Mouse (Mus musculus) MEL (cell line): ENCODE data around the gene Amer2. TPM values are rescaled to one million over a fixed set of nuclear protein-coding genes. Genes with fewer than 3 reads are reported as not detected.

ENCODE experiments used
- DNase-seq: peaks from one replicate; pipeline ENCODE4 v3.0.0; 2011; ENCODE audit warnings: low read depth, low spot score
- H3K27ac ChIP-seq: 2 replicates; pipeline ENCODE4 v1.5.1; 2012; ENCODE audit warnings: low read depth, mild to moderate bottlenecking, control low read depth, low read length, moderate library complexity; ENCODE audit not compliant: control insufficient read depth
- H3K27me3 ChIP-seq, 2 experiments: fragments of 150-350 bp in 1 of 2; sonication (generic) in 1 of 2; 2 replicates each; pipeline ENCODE4 v1.6.1; 2012; ENCODE audit warnings: low read length in 2 of 2, mild to moderate bottlenecking in 2 of 2, improper control_type of control experiment in 1 of 2, moderate library complexity in 1 of 2; ENCODE audit not compliant: insufficient read depth in 2 of 2, control insufficient read depth in 1 of 2
- H3K36me3 ChIP-seq, 2 experiments: 2 replicates each; pipeline ENCODE4 v1.6.1; 2012 to 2014; ENCODE audit warnings: low read length in 2 of 2, improper control_type of control experiment in 1 of 2, inconsistent platforms in 1 of 2, mild to moderate bottlenecking in 1 of 2; ENCODE audit not compliant: insufficient read depth in 2 of 2, control insufficient read depth in 1 of 2
- H3K4me1 ChIP-seq, 2 experiments: fragments of 150-350 bp in 1 of 2; sonication (generic) in 1 of 2; 2 replicates each; pipeline ENCODE4 v1.6.1; 2012; ENCODE audit warnings: low read length in 2 of 2, improper control_type of control experiment in 1 of 2, mild to moderate bottlenecking in 1 of 2; ENCODE audit not compliant: insufficient read depth in 2 of 2, control insufficient read depth in 1 of 2
- H3K4me3 ChIP-seq, 2 experiments: fragments of 150-350 bp in 1 of 2; sonication (generic) in 1 of 2; 2 replicates each; pipeline ENCODE4 v1.5.1; 2012; ENCODE audit warnings: low read depth in 2 of 2, low read length in 2 of 2, mild to moderate bottlenecking in 2 of 2, moderate library complexity in 2 of 2, control low read depth in 1 of 2, improper control_type of control experiment in 1 of 2; ENCODE audit not compliant: control insufficient read depth in 1 of 2, insufficient read depth in 1 of 2
- H3K79me2 ChIP-seq: 2 replicates; pipeline ENCODE4 v1.6.1; 2012; ENCODE audit warnings: mild to moderate bottlenecking, low read length, moderate library complexity; ENCODE audit not compliant: control insufficient read depth, poor library complexity, insufficient read depth
- H3K9ac ChIP-seq: 2 replicates; pipeline ENCODE4 v1.6.1; 2012; ENCODE audit warnings: low read depth, mild to moderate bottlenecking, control low read depth, low read length, moderate library complexity; ENCODE audit not compliant: control insufficient read depth, poor library complexity, severe bottlenecking
- H3K9me3 ChIP-seq: fragments of 150-350 bp; sonication (generic); replicated peaks from 2 replicates; pipeline ENCODE4 v1.6.1; 2012; ENCODE audit warnings: mild to moderate bottlenecking, low read length, improper control_type of control experiment, moderate library complexity; ENCODE audit not compliant: insufficient read depth
- BHLHE40 ChIP-seq: IDR thresholded peaks from 2 replicates; pipeline ENCODE4 v1.6.1; 2012; ENCODE audit warnings: low read depth, mild to moderate bottlenecking, inconsistent platforms, low read length, improper control_type of control experiment, borderline replicate concordance
- CTCF ChIP-seq, 3 experiments: IDR thresholded peaks in 2 of 3; conservative IDR thresholded peaks in 1 of 3; 2 replicates each; pipeline ENCODE4 v1.5.1; 2011 to 2012; ENCODE audit warnings: low read length in 3 of 3, low read depth in 2 of 3, mild to moderate bottlenecking in 2 of 3, improper control_type of control experiment in 1 of 3, inconsistent platforms in 1 of 3, mixed read lengths in 1 of 3, moderate library complexity in 1 of 3; ENCODE audit not compliant: control insufficient read depth in 1 of 3, insufficient read depth in 1 of 3, poor library complexity in 1 of 3, severe bottlenecking in 1 of 3
- E2F4 ChIP-seq: IDR thresholded peaks from 2 replicates; pipeline ENCODE4 v1.6.1; 2011; ENCODE audit warnings: low read depth, low read length, improper control_type of control experiment, borderline replicate concordance
- ELF1 ChIP-seq: IDR thresholded peaks from 2 replicates; pipeline ENCODE4 v1.6.1; 2014; ENCODE audit warnings: low read depth, mild to moderate bottlenecking, inconsistent platforms, low read length, improper control_type of control experiment, moderate library complexity
- GABPA ChIP-seq: IDR thresholded peaks from 2 replicates; pipeline ENCODE4 v1.6.1; 2012; ENCODE audit warnings: low read depth, mild to moderate bottlenecking, inconsistent platforms, low read length, improper control_type of control experiment, moderate library complexity
- GATA1 ChIP-seq: IDR thresholded peaks from 2 replicates; pipeline ENCODE4 v1.6.1; 2011; ENCODE audit warnings: low read depth, low read length, improper control_type of control experiment
- MAFK ChIP-seq: IDR thresholded peaks from 2 replicates; pipeline ENCODE4 v1.6.1; 2011; ENCODE audit warnings: low read depth, mild to moderate bottlenecking, low read length, improper control_type of control experiment, borderline replicate concordance
- MAX ChIP-seq: IDR thresholded peaks from 2 replicates; pipeline ENCODE4 v1.6.1; 2011; ENCODE audit warnings: low read length, improper control_type of control experiment
- MYB ChIP-seq: IDR thresholded peaks from 2 replicates; pipeline ENCODE4 v1.6.1; 2011; ENCODE audit warnings: mild to moderate bottlenecking, low read depth, low read length, improper control_type of control experiment
- MYC ChIP-seq: IDR thresholded peaks from 2 replicates; pipeline ENCODE4 v1.6.1; 2011; ENCODE audit warnings: low read depth, mild to moderate bottlenecking, low read length, improper control_type of control experiment, moderate library complexity
- NELFE ChIP-seq: IDR thresholded peaks from 2 replicates; pipeline ENCODE4 v1.6.1; 2011; ENCODE audit warnings: low read depth, low read length, improper control_type of control experiment
- NRF1 ChIP-seq: IDR thresholded peaks from 2 replicates; pipeline ENCODE4 v1.6.1; 2014; ENCODE audit warnings: low read depth, mild to moderate bottlenecking, inconsistent platforms, low read length, improper control_type of control experiment, moderate library complexity; ENCODE audit not compliant: poor library complexity, insufficient read depth, severe bottlenecking
- POLR2AphosphoS5 ChIP-seq: IDR thresholded peaks from 2 replicates; pipeline ENCODE4 v1.6.1; 2012; ENCODE audit warnings: low read depth, borderline replicate concordance, mild to moderate bottlenecking, inconsistent platforms, low read length, moderate library complexity, mixed read lengths
- RAD21 ChIP-seq: IDR thresholded peaks from 2 replicates; pipeline ENCODE4 v1.6.1; 2011; ENCODE audit warnings: mild to moderate bottlenecking, low read depth, low read length, improper control_type of control experiment
- RCOR1 ChIP-seq: IDR thresholded peaks from 2 replicates; pipeline ENCODE4 v1.6.1; 2012; ENCODE audit warnings: low read depth, mild to moderate bottlenecking, inconsistent platforms, low read length, improper control_type of control experiment
- SMC3 ChIP-seq: IDR thresholded peaks from 2 replicates; pipeline ENCODE4 v1.6.1; 2011; ENCODE audit warnings: low read depth, low read length, improper control_type of control experiment
- TBP ChIP-seq: IDR thresholded peaks from 2 replicates; pipeline ENCODE4 v1.8.0; 2011; ENCODE audit warnings: low read depth, low read length, improper control_type of control experiment
- TCF12 ChIP-seq: IDR thresholded peaks from 2 replicates; pipeline ENCODE4 v1.6.1; 2014; ENCODE audit warnings: low read depth, mild to moderate bottlenecking, inconsistent platforms, low read length, improper control_type of control experiment, moderate library complexity
- UBTF ChIP-seq: IDR thresholded peaks from 2 replicates; pipeline ENCODE4 v1.6.1; 2012; ENCODE audit warnings: low read depth, mild to moderate bottlenecking, inconsistent platforms, low read length, improper control_type of control experiment, moderate library complexity, borderline replicate concordance; ENCODE audit not compliant: insufficient read depth
- USF1 ChIP-seq: IDR thresholded peaks from 2 replicates; pipeline ENCODE4 v1.6.1; 2014; ENCODE audit warnings: low read depth, mild to moderate bottlenecking, inconsistent platforms, low read length, improper control_type of control experiment, moderate library complexity
- ZC3H11A ChIP-seq: IDR thresholded peaks from 2 replicates; pipeline ENCODE4 v1.6.1; 2012; ENCODE audit warnings: low read depth, mild to moderate bottlenecking, inconsistent platforms, low read length, improper control_type of control experiment
- ZKSCAN1 ChIP-seq: IDR thresholded peaks from 2 replicates; pipeline ENCODE4 v1.6.1; 2012; ENCODE audit warnings: low read depth, mild to moderate bottlenecking, inconsistent platforms, low read length, improper control_type of control experiment, moderate library complexity
- ZNF384 ChIP-seq: IDR thresholded peaks from 2 replicates; pipeline ENCODE4 v1.6.1; 2012; ENCODE audit warnings: low read depth, mild to moderate bottlenecking, inconsistent platforms, low read length, improper control_type of control experiment
- polyA plus RNA-seq, 2 experiments: library from polyadenylated mRNA; stranded (reverse) in 1 of 2; unstranded in 1 of 2; fragments of >175 nt in 1 of 2; fragments of >200 nt in 1 of 2; gene quantifications; 2 replicates each; pipeline versions ENCODE4 v1.2.1 to v1.2.4; 2012; ENCODE audit warnings: low replicate concordance in 2 of 2, low read depth in 1 of 2; ENCODE audit not compliant: insufficient read length in 2 of 2, insufficient read depth in 1 of 2, missing spikeins in 1 of 2
- total RNA-seq: library from RNA; depleted of rRNA; stranded (reverse); fragments of 300-350 nt; gene quantifications from 2 replicates; pipeline ENCODE4 v1.2.3, GENCODE M21; 2012

The Amer2 gene
- total and polyA plus RNA-seq, 3 experiments = 0.01 TPM; not detected in 2

DNA sequence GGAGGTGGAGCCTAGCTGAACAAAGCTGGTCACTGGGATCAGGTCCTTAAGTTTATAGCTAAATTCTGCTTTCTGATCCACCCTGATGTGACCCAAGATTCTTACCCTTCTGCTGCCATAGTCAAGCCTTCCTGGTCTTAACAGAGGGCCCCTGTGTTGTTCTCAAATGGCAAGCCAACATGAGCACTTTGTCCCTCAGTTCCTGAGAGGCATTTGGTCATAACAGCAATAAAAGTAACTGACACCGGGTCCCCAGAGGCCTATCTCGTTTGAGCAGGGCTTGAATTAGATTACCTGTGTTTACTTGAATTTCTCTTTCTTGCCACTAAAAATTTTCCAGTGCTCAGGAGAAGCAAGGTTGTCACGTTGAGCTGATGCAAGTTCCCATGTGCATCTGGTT lies 51.1 kb downstream of the Amer2 start:
- no peak for TF ChIP-seq NRF1
- no peak for TF ChIP-seq TCF12
- TF ChIP-seq BHLHE40 = no peak
- TF ChIP-seq TBP = no peak
- TF ChIP-seq ZKSCAN1 = no peak
- TF ChIP-seq RCOR1 = no peak
- TF ChIP-seq NELFE = no peak
- TF ChIP-seq ELF1 = no peak
- no peak for TF ChIP-seq MAFK
- TF ChIP-seq ZNF384 = no peak
- TF ChIP-seq SMC3 = no peak
- no peak for TF ChIP-seq MYB
- TF ChIP-seq MYC = no peak
- no peak for TF ChIP-seq GATA1
- no peak for TF ChIP-seq CTCF (IDR thresholded peaks at IDR 0.05 in 2 of 3, conservative IDR thresholded peaks at IDR 0.05 in 1 of 3; ENCODE audit: control insufficient read depth in 1 of 3, insufficient read depth in 1 of 3, low read depth in 2 of 3, low read length in 3 of 3, poor library complexity in 1 of 3, severe bottlenecking in 1 of 3)
- no peak for TF ChIP-seq MAX
- TF ChIP-seq ZC3H11A = no peak
- TF ChIP-seq UBTF = no peak
- TF ChIP-seq GABPA = no peak
- no peak for TF ChIP-seq RAD21
- DNase-seq = no peak
- no peak overlapping the region for H3K4me3 ChIP-seq
- H3K27me3 ChIP-seq = no peaks in the 10 kb centered on the region
- no peaks in the 10 kb centered on the region for H3K36me3 ChIP-seq
- no peak overlapping the region for H3K27ac ChIP-seq
- H3K4me1 ChIP-seq = no peaks in the 10 kb centered on the region
- no peak overlapping the region for H3K9ac ChIP-seq
- no peaks in the 10 kb centered on the region for H3K9me3 ChIP-seq
- H3K79me2 ChIP-seq = no peaks in the 10 kb centered on the region

DNA sequence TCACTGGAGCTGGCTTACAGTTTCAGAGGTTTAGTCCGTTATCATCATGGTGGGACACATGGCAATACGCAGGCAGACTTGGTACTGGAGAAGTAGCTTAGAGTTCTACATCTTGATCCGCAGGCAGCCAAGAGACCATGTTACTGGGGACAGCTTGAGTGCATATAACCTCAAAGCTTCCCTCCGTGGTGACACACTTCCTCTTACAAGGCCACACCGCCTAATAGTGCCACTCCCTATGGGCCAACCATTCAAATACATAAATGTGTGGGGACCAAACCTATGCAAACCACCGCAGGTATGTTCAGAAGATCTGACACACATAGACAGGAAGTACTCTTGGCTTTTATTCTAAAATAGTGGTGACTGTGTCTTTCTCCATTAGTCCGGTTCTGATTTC lies 52.5 kb downstream of the Amer2 start:
- Histone ChIP-seq H3K36me3 (no peaks in the 10 kb centered on the region), H3K79me2 (no peaks in the 10 kb centered on the region), H3K4me3 (no peak overlapping the region), H3K9ac (no peak overlapping the region), H3K9me3 (no peaks in the 10 kb centered on the region), H3K4me1 (no peaks in the 10 kb centered on the region), H3K27ac (no peak overlapping the region), H3K27me3 (no peaks in the 10 kb centered on the region)
- TF ChIP-seq NRF1 (no peak), POLR2AphosphoS5 (no peak), RCOR1 (no peak), USF1 (no peak), E2F4 (no peak), CTCF (IDR thresholded peaks at IDR 0.05 in 2 of 3, conservative IDR thresholded peaks at IDR 0.05 in 1 of 3; ENCODE audit: control insufficient read depth in 1 of 3, insufficient read depth in 1 of 3, low read depth in 2 of 3, low read length in 3 of 3, poor library complexity in 1 of 3, severe bottlenecking in 1 of 3) (no peak)
- no peak for DNase-seq
